Mouse (Mus musculus) megakaryocyte, embryonic 14.5 days (primary cell): ENCODE data around the gene Dhrs2.

Experiments
- FLI1 ChIP-seq: IDR thresholded peaks from 2 replicates; pipeline ENCODE4 v1.6.1; 2012; ENCODE audit warnings: low read length, inconsistent platforms, mixed read lengths
- GATA1 ChIP-seq: IDR thresholded peaks from 3 replicates; pipeline ENCODE4 v1.6.1; 2012; ENCODE audit warnings: mixed read lengths, low read length, inconsistent platforms, borderline replicate concordance

GRCm38 (mm10) chr14:55177274-55177673 is 44.5 kb upstream of the Dhrs2 start:
- no peak for TF ChIP-seq GATA1
- TF ChIP-seq FLI1: no peak
